ENCODE assay signal across 24 mouse cellular contexts in the genomic region with DNA sequence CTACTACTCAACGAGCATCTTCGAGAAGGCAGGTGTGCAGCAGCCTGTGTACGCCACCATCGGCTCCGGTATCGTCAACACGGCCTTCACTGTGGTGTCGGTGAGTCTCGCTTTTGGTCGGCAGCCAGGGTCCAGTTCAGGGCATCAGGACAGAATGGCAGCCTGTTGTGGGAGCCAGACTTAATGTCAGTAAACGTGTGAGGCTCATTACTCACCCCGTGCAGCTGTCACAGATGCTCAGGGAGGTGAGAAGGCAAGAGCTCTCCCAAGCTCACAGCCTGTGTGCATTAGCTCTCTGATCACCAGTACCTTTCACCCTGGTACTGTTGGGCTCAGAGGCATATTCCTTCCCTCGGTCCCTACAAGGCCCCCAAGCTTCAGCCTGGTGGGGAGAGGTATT. TPM values are rescaled to one million over a fixed set of nuclear protein-coding genes. Genes with fewer than 3 reads are reported as not detected.
DNase-seq lines count a peak whose midpoint lies in the region; ATAC-seq and TF ChIP-seq lines count a peak whose summit lies in the region.
"Had no signal": no experiment of that assay in that cellular context is flagged by ENCODE, and none has a peak within 500 bp of the region (broad histone marks: within the 10 kb centered on the region; RNA-seq: fewer than 3 reads in every experiment).

No protein-coding gene starts in this region.

- 0 out of 2 replicates have a peak overlapping the region, but pooled peaks have one; percentile 25 for H3K27ac ChIP-seq in liver, embryonic 15.5 days (replicated peaks)
- H3K27ac ChIP-seq in liver, embryonic 12.5 days = no peak overlapping the region
- H3K27ac ChIP-seq: embryonic facial prominence, embryonic 10.5 days; embryonic facial prominence, embryonic 12.5 days; forebrain, embryonic 13.5 days; forebrain, embryonic 15.5 days had no signal

- 93% methylated on average over 13 of the region's 13 CpGs for WGBS in liver, embryonic 15.5 days (ENCODE audit: insufficient replicate concordance)
- WGBS in liver, embryonic 12.5 days (ENCODE audit: insufficient replicate concordance) = 92% methylated on average over 13 of the region's 13 CpGs

- no peak for ATAC-seq in liver, embryonic 15.5 days (ENCODE audit: insufficient read depth)
- no peak for ATAC-seq in liver, embryonic 12.5 days
- ATAC-seq: activated CD4-positive, CD25-positive, alpha-beta regulatory T cell, adult 4 months; forebrain, embryonic 13.5 days; forebrain, embryonic 15.5 days; forebrain, postnatal 0 days; Patski had no signal

- H3K79me2 ChIP-seq in C2C12 (ENCODE audit: control insufficient read depth, insufficient read depth) (peaks cover 9% of the 10 kb centered on the region), myocyte (ENCODE audit: control insufficient read depth, insufficient read depth) (peaks cover 6% of the 10 kb centered on the region)

- no peaks in the 10 kb centered on the region for H3K9me3 ChIP-seq in liver, embryonic 15.5 days (replicated peaks)
- H3K9me3 ChIP-seq in liver, embryonic 12.5 days (replicated peaks) = no peaks in the 10 kb centered on the region
- H3K9me3 ChIP-seq: embryonic facial prominence, embryonic 10.5 days; embryonic facial prominence, embryonic 12.5 days; forebrain, embryonic 13.5 days; forebrain, embryonic 15.5 days; G1E had no signal

- peaks cover 62% of the 10 kb centered on the region for H3K4me1 ChIP-seq in liver, embryonic 15.5 days (replicated peaks)
- peaks cover 50% of the 10 kb centered on the region for H3K4me1 ChIP-seq in liver, embryonic 12.5 days
- H3K4me1 ChIP-seq: embryonic facial prominence, embryonic 12.5 days had no signal

- peaks cover 100% of the 10 kb centered on the region for H3K36me3 ChIP-seq in liver, embryonic 15.5 days (replicated peaks)
- H3K36me3 ChIP-seq in liver, embryonic 12.5 days = peaks cover 98% of the 10 kb centered on the region
- H3K36me3 ChIP-seq in C2C12 (ENCODE audit: control insufficient read depth, insufficient read depth) = peaks cover 77% of the 10 kb centered on the region
- H3K36me3 ChIP-seq in myocyte (ENCODE audit: control insufficient read depth, insufficient read depth) = peaks cover 44% of the 10 kb centered on the region

- H3ac ChIP-seq in C2C12 (ENCODE audit: control insufficient read depth, insufficient read length, low read depth) (no peak overlapping the region), myocyte (ENCODE audit: control insufficient read depth, insufficient read length) (no peak overlapping the region)

- H3K27me3 ChIP-seq in liver, embryonic 15.5 days = no peaks in the 10 kb centered on the region
- no peaks in the 10 kb centered on the region for H3K27me3 ChIP-seq in liver, embryonic 12.5 days (replicated peaks)
- H3K27me3 ChIP-seq in C2C12 (ENCODE audit: control insufficient read depth, insufficient read depth, insufficient read length) = no peaks in the 10 kb centered on the region
- no peaks in the 10 kb centered on the region for H3K27me3 ChIP-seq in myocyte (ENCODE audit: control insufficient read depth, insufficient read depth, insufficient read length)
- H3K27me3 ChIP-seq: embryonic facial prominence, embryonic 12.5 days; forebrain, embryonic 13.5 days; forebrain, embryonic 15.5 days; Patski had no signal

- H3K79me3 ChIP-seq in C2C12 (ENCODE audit: low read depth) = peaks cover 3% of the 10 kb centered on the region

- no peak overlapping the region for H3K4me3 ChIP-seq in liver, embryonic 15.5 days (replicated peaks)
- no peak overlapping the region for H3K4me3 ChIP-seq in liver, embryonic 12.5 days
- no peak overlapping the region for H3K4me3 ChIP-seq in C2C12 (ENCODE audit: insufficient read depth, poor library complexity, severe bottlenecking)
- H3K4me3 ChIP-seq in myocyte = no peak overlapping the region
- H3K4me3 ChIP-seq: embryonic facial prominence, embryonic 10.5 days; embryonic facial prominence, embryonic 12.5 days; forebrain, embryonic 13.5 days; forebrain, embryonic 15.5 days had no signal

- no peak for TF ChIP-seq POLR2A in myocyte (IDR thresholded peaks at IDR 0.05; ENCODE audit: insufficient read length, low read depth)

- no peak overlapping the region for H3K4me2 ChIP-seq in liver, embryonic 15.5 days
- no peak overlapping the region for H3K4me2 ChIP-seq in liver, embryonic 12.5 days
- H3K4me2 ChIP-seq in myocyte (ENCODE audit: low read depth) = no peak overlapping the region
- H3K4me2 ChIP-seq: embryonic facial prominence, embryonic 12.5 days; forebrain, embryonic 13.5 days; forebrain, embryonic 15.5 days had no signal

- peak; percentile 8 for DNase-seq in 416B (ENCODE audit: low read depth)
- no peak for DNase-seq in lung, adult 18-20 months
- no peak for DNase-seq in layer of hippocampus, postnatal 14 days (ENCODE audit: low spot score in 2 of 2)
- DNase-seq: adrenal gland, adult 8-10 months; adrenal gland, postnatal 14 days; adrenal gland, postnatal 36 days; B cell, adult 2 months; cerebellum, adult 11-12 months; cerebellum, adult 2 months; cerebellum, adult 9-10 months; cerebellum, postnatal 10 days; cerebellum, postnatal 25 days; forebrain, postnatal 0 days had no signal

- H3K9ac ChIP-seq in liver, embryonic 15.5 days = no peak overlapping the region
- H3K9ac ChIP-seq in liver, embryonic 12.5 days = no peak overlapping the region
- H3K9ac ChIP-seq: embryonic facial prominence, embryonic 12.5 days; forebrain, embryonic 13.5 days; forebrain, embryonic 15.5 days; forebrain, postnatal 0 days had no signal

- no peak for TF ChIP-seq CTCF in C2C12 (IDR thresholded peaks at IDR 0.05; ENCODE audit: control insufficient read depth, insufficient read depth, insufficient read length)

TF ChIP-seq in C2C12, 6 proteins besides CTCF, POLR2A, EP300 and RAD21:
- TF ChIP-seq USF1 (IDR thresholded peaks at IDR 0.05; ENCODE audit: low read depth) (no peak), MAX (IDR thresholded peaks at IDR 0.05) (no peak), CEBPB (IDR thresholded peaks at IDR 0.05; ENCODE audit: low read depth) (no peak), MYOD1 (IDR thresholded peaks at IDR 0.05; ENCODE audit: control insufficient read depth, insufficient read length, low read depth) (peak; percentile 53)

TF ChIP-seq in myocyte, 11 proteins besides CTCF, POLR2A, EP300 and RAD21:
- TF ChIP-seq MYOD1 (IDR thresholded peaks at IDR 0.05; ENCODE audit: control insufficient read depth in 1 of 3, insufficient read length in 2 of 3, low read depth in 2 of 3) = peak in 2 of 3 experiments; percentile 53 to 64
- TF ChIP-seq TCF3 (IDR thresholded peaks at IDR 0.05; ENCODE audit: insufficient read length, low read depth) = no peak
- TF ChIP-seq TCF12 (IDR thresholded peaks at IDR 0.05; ENCODE audit: insufficient read depth, poor library complexity, severe bottlenecking) = no peak
- no peak for TF ChIP-seq E2F4 (IDR thresholded peaks at IDR 0.05; ENCODE audit: insufficient read depth)
- no peak for TF ChIP-seq SRF (IDR thresholded peaks at IDR 0.05; ENCODE audit: control insufficient read depth, insufficient read length, low read depth)
- no peak for TF ChIP-seq CEBPB (IDR thresholded peaks at IDR 0.05; ENCODE audit: insufficient read depth, poor library complexity, severe bottlenecking)
- TF ChIP-seq MYOG (IDR thresholded peaks at IDR 0.05; ENCODE audit: control insufficient read depth in 1 of 3, insufficient read depth in 1 of 3, insufficient read length in 2 of 3, low read depth in 2 of 3) = peak in 1 of 3 experiments; percentile 42
- TF ChIP-seq USF1 (IDR thresholded peaks at IDR 0.05; ENCODE audit: low read depth) = no peak
- peak; percentile 24 for TF ChIP-seq POLR2AphosphoS2 (IDR thresholded peaks at IDR 0.05; ENCODE audit: insufficient read length, low read depth)
- TF ChIP-seq MAX (IDR thresholded peaks at IDR 0.05; ENCODE audit: low read depth) = no peak
TF ChIP-seq in myocyte: peak in this region for 3.

RNA-seq across cellular contexts. Expression of a gene that starts 25.3 kb away (rescaled TPM):
- polyA plus RNA-seq in liver, embryonic 15.5 days (2015; fragmentation: Nextera tagmentation; extraction: Ambion mirVana) = 293 and 326 TPM in 2 replicates
- 309 TPM in 2 replicates for polyA plus RNA-seq in liver, embryonic 12.5 days (2016; fragmentation: Nextera tagmentation; extraction: Ambion mirVana)
- polyA plus RNA-seq in C2C12 (2012; fragmentation: generic; extraction: Trizol) (49.0 TPM), myocyte (2012; fragmentation: generic; extraction: Trizol) (55.8 TPM)
- 100 to 1,000 TPM in 1 of 2 experiments, 10 to 100 TPM in 1; 89.7 to 110 TPM for total RNA-seq in layer of hippocampus, postnatal 14 days (2021)

RNA-seq across cellular contexts. Expression of a gene that starts 40.1 kb away (rescaled TPM):
- polyA plus RNA-seq in liver, embryonic 15.5 days (2015; fragmentation: Nextera tagmentation; extraction: Ambion mirVana) = 2.2 and 2.5 TPM in 2 replicates
- 3.6 and 3.8 TPM in 2 replicates for polyA plus RNA-seq in liver, embryonic 12.5 days (2016; fragmentation: Nextera tagmentation; extraction: Ambion mirVana)
- polyA plus RNA-seq in C2C12 (2012; fragmentation: generic; extraction: Trizol) (4.8 TPM), myocyte (2012; fragmentation: generic; extraction: Trizol) (7.2 TPM)
- 10 to 100 TPM in 1 of 2 experiments, 1 to 10 TPM in 1; 7.3 to 11.0 TPM for total RNA-seq in layer of hippocampus, postnatal 14 days (2021)

RNA-seq across cellular contexts. Expression of a gene that starts 56.0 kb away (rescaled TPM):
- polyA plus RNA-seq in liver, embryonic 15.5 days (2015; fragmentation: Nextera tagmentation; extraction: Ambion mirVana) = 386 and 428 TPM in 2 replicates
- 328 and 333 TPM in 2 replicates for polyA plus RNA-seq in liver, embryonic 12.5 days (2016; fragmentation: Nextera tagmentation; extraction: Ambion mirVana)
- polyA plus RNA-seq in C2C12 (2012; fragmentation: generic; extraction: Trizol) (0.01 TPM), myocyte (2012; fragmentation: generic; extraction: Trizol) (0.13 TPM)
- under 1 TPM; 0.28 to 0.31 TPM for total RNA-seq in layer of hippocampus, postnatal 14 days (2021)
- polyA plus RNA-seq: Patski had no signal

Comparison
In these comparisons a context has a peak if more than half of its experiments do, and no peak if none do; other contexts are left out.
1. RNA of a gene that starts 56.0 kb away (polyA plus RNA-seq): 386 to 428 TPM in liver, embryonic 15.5 days and 328 to 333 TPM in liver, embryonic 12.5 days; 0.13 TPM in myocyte (single experiment) and 0.01 TPM in C2C12 (single experiment); every median in the first group is over 100 times any median in the second.